Comparison of ENCODE assay signal across 16 mouse cellular contexts in genomic region chr14:22812824-22813223, GRCm38 (mm10).
A peak's percentile ranks its signal among the peaks of the same experiment; 100 is the strongest.
DNase-seq lines count a peak whose midpoint lies in the region; ATAC-seq and TF ChIP-seq lines count a peak whose summit lies in the region.
"Had no signal": no experiment of that assay in that cellular context is flagged by ENCODE, and none has a peak within 500 bp of the region (broad histone marks: within the 10 kb centered on the region; RNA-seq: fewer than 3 reads in every experiment).

No protein-coding gene starts in this region.

- no peaks in the 10 kb centered on the region for H3K9me3 ChIP-seq in hindbrain, embryonic 10.5 days
- H3K9me3 ChIP-seq in hindbrain, embryonic 14.5 days (ENCODE audit: control insufficient read depth, low read length) = no peaks in the 10 kb centered on the region
- H3K9me3 ChIP-seq in midbrain, embryonic 10.5 days (replicated peaks) = no peaks in the 10 kb centered on the region
- H3K9me3 ChIP-seq in midbrain, postnatal 0 days (ENCODE audit: low read length) = no peaks in the 10 kb centered on the region
- H3K9me3 ChIP-seq in stomach, embryonic 16.5 days (replicated peaks; ENCODE audit: control insufficient read depth, low read length) = no peaks in the 10 kb centered on the region
- H3K9me3 ChIP-seq: forebrain, embryonic 13.5 days; heart, embryonic 10.5 days; limb, embryonic 15.5 days; lung, embryonic 15.5 days; megakaryocyte, embryonic 14.5 days had no signal

- no peak overlapping the region for H3K4me3 ChIP-seq in hindbrain, embryonic 10.5 days
- no peak overlapping the region for H3K4me3 ChIP-seq in hindbrain, embryonic 14.5 days (replicated peaks; ENCODE audit: low read length)
- peak overlapping the region; percentile 34 for H3K4me3 ChIP-seq in midbrain, embryonic 10.5 days
- H3K4me3 ChIP-seq in midbrain, postnatal 0 days (ENCODE audit: low read depth, low read length) = no peak overlapping the region
- no peak overlapping the region for H3K4me3 ChIP-seq in embryonic fibroblast, embryonic 13.5 days (ENCODE audit: insufficient read depth, low read length)
- no peak overlapping the region for H3K4me3 ChIP-seq in stomach, embryonic 16.5 days (replicated peaks; ENCODE audit: low read length)
- H3K4me3 ChIP-seq: forebrain, embryonic 13.5 days; heart, embryonic 10.5 days; left cerebral cortex, adult 2 months; limb, embryonic 15.5 days; lung, embryonic 15.5 days; megakaryocyte, embryonic 14.5 days had no signal

- peaks cover 40% of the 10 kb centered on the region for H3K27me3 ChIP-seq in hindbrain, embryonic 10.5 days (ENCODE audit: insufficient read depth, poor library complexity, severe bottlenecking)
- H3K27me3 ChIP-seq in hindbrain, embryonic 14.5 days (ENCODE audit: control insufficient read depth, insufficient read depth, low read length) = 0 out of 2 replicates have a peak, but pooled peaks cover 5% of the 10 kb centered on the region
- H3K27me3 ChIP-seq in midbrain, embryonic 10.5 days (ENCODE audit: low read depth, poor library complexity, severe bottlenecking) = peaks cover 63% of the 10 kb centered on the region
- peaks cover 6% of the 10 kb centered on the region; the same call in 1 of the 2 replicates for H3K27me3 ChIP-seq in midbrain, postnatal 0 days (ENCODE audit: insufficient read depth, low read length)
- H3K27me3 ChIP-seq in stomach, embryonic 16.5 days (ENCODE audit: control insufficient read depth, insufficient read depth, low read length) = no peaks in the 10 kb centered on the region
- H3K27me3 ChIP-seq: limb, embryonic 15.5 days; lung, embryonic 15.5 days had no signal

- no peak overlapping the region for H3K9ac ChIP-seq in hindbrain, embryonic 14.5 days
- H3K9ac ChIP-seq in midbrain, postnatal 0 days (replicated peaks; ENCODE audit: low read length, poor library complexity, severe bottlenecking) = no peak overlapping the region
- H3K9ac ChIP-seq in stomach, embryonic 16.5 days (ENCODE audit: low read length) = no peak overlapping the region
- H3K9ac ChIP-seq: forebrain, embryonic 13.5 days; limb, embryonic 15.5 days; lung, embryonic 15.5 days had no signal

- WGBS in hindbrain, embryonic 10.5 days = 15% methylated on average over 6 of the region's 6 CpGs
- 15% methylated on average over 6 of the region's 6 CpGs for WGBS in hindbrain, embryonic 14.5 days
- 6% methylated on average over 6 of the region's 6 CpGs for WGBS in midbrain, embryonic 10.5 days
- 38% methylated on average over 6 of the region's 6 CpGs for WGBS in midbrain, postnatal 0 days
- 49% methylated on average over 6 of the region's 6 CpGs for WGBS in stomach, embryonic 16.5 days

- TF ChIP-seq POLR2A in embryonic fibroblast, embryonic 13.5 days (IDR thresholded peaks at IDR 0.05; ENCODE audit: low read depth, low read length) = no peak

- ATAC-seq in hindbrain, embryonic 14.5 days (ENCODE audit: low FRiP score) = no peak
- ATAC-seq in midbrain, postnatal 0 days (ENCODE audit: low FRiP score) = no peak
- ATAC-seq in stomach, embryonic 16.5 days (ENCODE audit: insufficient read depth, low FRiP score) = no peak
- ATAC-seq in erythroid progenitor cell, adult 5-6 weeks (replicated peaks; ENCODE audit: low FRiP score, poor library complexity, severe bottlenecking) = no peak
- ATAC-seq: activated CD4-positive, CD25-positive, alpha-beta regulatory T cell, adult 4 months; forebrain, embryonic 13.5 days had no signal

- DNase-seq in hindbrain, embryonic 10.5 days (ENCODE audit: low spot score) = peak; percentile 30
- DNase-seq in hindbrain, embryonic 14.5 days (ENCODE audit: low spot score) = no peak
- peak; percentile 50 for DNase-seq in midbrain, embryonic 10.5 days (ENCODE audit: low spot score)
- DNase-seq in midbrain, postnatal 0 days (ENCODE audit: low spot score) = no peak
- DNase-seq in cerebellum, adult 11 months = no peak
- DNase-seq: cerebellum, adult 8-10 months had no signal

- peaks cover 44% of the 10 kb centered on the region for H3K4me1 ChIP-seq in hindbrain, embryonic 10.5 days (replicated peaks)
- H3K4me1 ChIP-seq in hindbrain, embryonic 14.5 days (replicated peaks; ENCODE audit: control insufficient read depth, insufficient read depth, low read length) = peaks cover 15% of the 10 kb centered on the region
- H3K4me1 ChIP-seq in midbrain, embryonic 10.5 days = peaks cover 73% of the 10 kb centered on the region
- peaks cover 2% of the 10 kb centered on the region; the same call in 1 of the 2 replicates for H3K4me1 ChIP-seq in midbrain, postnatal 0 days (ENCODE audit: insufficient read depth, low read length)
- peaks cover 9% of the 10 kb centered on the region for H3K4me1 ChIP-seq in embryonic fibroblast, embryonic 13.5 days (ENCODE audit: control insufficient read depth, insufficient read depth, low read length)
- peaks cover 44% of the 10 kb centered on the region for H3K4me1 ChIP-seq in stomach, embryonic 16.5 days (ENCODE audit: control insufficient read depth, insufficient read depth, low read length)

- H3K27ac ChIP-seq in hindbrain, embryonic 10.5 days = peak overlapping the region; percentile 77
- H3K27ac ChIP-seq in hindbrain, embryonic 14.5 days = no peak overlapping the region
- peak overlapping the region; percentile 79 for H3K27ac ChIP-seq in midbrain, embryonic 10.5 days (replicated peaks)
- H3K27ac ChIP-seq in midbrain, postnatal 0 days (ENCODE audit: low read depth, low read length) = no peak overlapping the region
- peak overlapping the region; percentile 99 for H3K27ac ChIP-seq in embryonic fibroblast, embryonic 13.5 days (ENCODE audit: insufficient read depth, low read length)
- peak overlapping the region; percentile 70 for H3K27ac ChIP-seq in stomach, embryonic 16.5 days (ENCODE audit: low read length)
- H3K27ac ChIP-seq: forebrain, embryonic 13.5 days; heart, embryonic 10.5 days; left cerebral cortex, adult 2 months; limb, embryonic 15.5 days; lung, embryonic 15.5 days had no signal

- no peak for TF ChIP-seq CTCF in midbrain, postnatal 0 days (IDR thresholded peaks at IDR 0.05)
- TF ChIP-seq CTCF in embryonic fibroblast, embryonic 13.5 days (IDR thresholded peaks at IDR 0.05; ENCODE audit: borderline replicate concordance, insufficient read depth, low read length) = no peak

- no peaks in the 10 kb centered on the region for H3K36me3 ChIP-seq in hindbrain, embryonic 10.5 days
- no peaks in the 10 kb centered on the region for H3K36me3 ChIP-seq in hindbrain, embryonic 14.5 days (replicated peaks; ENCODE audit: control insufficient read depth, insufficient read depth)
- H3K36me3 ChIP-seq in midbrain, embryonic 10.5 days = no peaks in the 10 kb centered on the region
- no peaks in the 10 kb centered on the region for H3K36me3 ChIP-seq in midbrain, postnatal 0 days (ENCODE audit: insufficient read depth, low read length)
- no peaks in the 10 kb centered on the region for H3K36me3 ChIP-seq in stomach, embryonic 16.5 days (ENCODE audit: control insufficient read depth, insufficient read depth, low read length)
- H3K36me3 ChIP-seq: heart, embryonic 10.5 days; limb, embryonic 15.5 days; lung, embryonic 15.5 days had no signal

- no peak overlapping the region for H3K4me2 ChIP-seq in hindbrain, embryonic 14.5 days (replicated peaks)
- no peak overlapping the region for H3K4me2 ChIP-seq in midbrain, postnatal 0 days (ENCODE audit: low read depth, low read length, poor library complexity, severe bottlenecking)
- no peak overlapping the region for H3K4me2 ChIP-seq in stomach, embryonic 16.5 days (ENCODE audit: low read depth, low read length)
- H3K4me2 ChIP-seq: limb, embryonic 15.5 days; lung, embryonic 15.5 days had no signal

Comparison
In these comparisons a context has a peak if more than half of its experiments do, and no peak if none do; other contexts are left out.
1. DNase-seq: peak in hindbrain, embryonic 10.5 days (single experiment) and midbrain, embryonic 10.5 days (single experiment); none in hindbrain, embryonic 14.5 days (single experiment), midbrain, postnatal 0 days (single experiment) and cerebellum, adult 11 months (single experiment).
2. H3K27ac ChIP-seq: peak in hindbrain, embryonic 10.5 days (single experiment), midbrain, embryonic 10.5 days (single experiment), embryonic fibroblast, embryonic 13.5 days (single experiment) and stomach, embryonic 16.5 days (single experiment); none in hindbrain, embryonic 14.5 days (single experiment) and midbrain, postnatal 0 days (single experiment).